Mouse (Mus musculus) cerebellum, adult 11 months (tissue): ENCODE data around the gene Lgals8.
A peak's percentile ranks its signal among the peaks of the same experiment; 100 is the strongest.

ENCODE experiments used
- DNase-seq: peaks from one replicate; pipeline ENCODE4 v3.0.0; 2022

The Lgals8 gene

DNA sequence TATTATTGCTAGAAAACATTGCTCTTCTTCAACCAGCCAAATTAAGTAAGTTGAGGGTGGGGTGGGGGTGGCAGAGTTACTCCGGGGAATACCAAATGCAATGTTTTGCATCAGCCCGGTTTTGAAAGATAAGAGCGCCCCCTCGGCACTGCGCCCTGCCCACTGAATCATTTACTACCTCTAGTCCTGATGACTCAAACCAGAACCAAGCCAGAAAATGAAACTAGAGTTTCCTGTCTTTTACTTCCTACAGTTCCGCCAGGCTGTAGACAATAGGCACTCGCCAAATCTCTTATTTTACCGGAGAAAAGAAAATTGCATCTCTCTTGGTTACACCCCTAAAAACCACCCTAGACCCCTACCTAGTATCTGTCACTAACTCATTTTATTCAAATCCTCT lies 4.3 kb downstream of the Lgals8 start:
- DNase-seq, result peak; percentile 30

DNA sequence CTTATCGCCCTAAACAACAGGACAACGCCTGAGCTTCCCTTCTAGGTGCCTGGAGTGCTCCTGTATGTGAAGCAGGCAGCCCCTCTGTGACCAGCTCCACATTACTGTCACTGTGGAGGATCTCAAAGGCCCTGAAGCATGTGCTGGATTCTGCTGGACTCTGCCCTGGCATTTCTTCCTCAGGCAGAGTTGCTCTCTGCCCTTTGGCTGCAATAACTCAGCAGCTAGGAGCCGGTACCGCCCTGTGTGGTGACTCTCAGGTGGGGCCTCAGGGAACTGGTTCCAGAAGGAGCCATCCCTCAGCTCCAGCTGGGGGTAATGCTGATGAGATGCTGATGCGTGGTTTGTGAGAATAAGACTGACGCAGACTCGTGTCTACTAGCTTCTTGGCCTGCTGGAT lies 8.0 kb downstream of the Lgals8 start:
- DNase-seq, result no peak

DNA sequence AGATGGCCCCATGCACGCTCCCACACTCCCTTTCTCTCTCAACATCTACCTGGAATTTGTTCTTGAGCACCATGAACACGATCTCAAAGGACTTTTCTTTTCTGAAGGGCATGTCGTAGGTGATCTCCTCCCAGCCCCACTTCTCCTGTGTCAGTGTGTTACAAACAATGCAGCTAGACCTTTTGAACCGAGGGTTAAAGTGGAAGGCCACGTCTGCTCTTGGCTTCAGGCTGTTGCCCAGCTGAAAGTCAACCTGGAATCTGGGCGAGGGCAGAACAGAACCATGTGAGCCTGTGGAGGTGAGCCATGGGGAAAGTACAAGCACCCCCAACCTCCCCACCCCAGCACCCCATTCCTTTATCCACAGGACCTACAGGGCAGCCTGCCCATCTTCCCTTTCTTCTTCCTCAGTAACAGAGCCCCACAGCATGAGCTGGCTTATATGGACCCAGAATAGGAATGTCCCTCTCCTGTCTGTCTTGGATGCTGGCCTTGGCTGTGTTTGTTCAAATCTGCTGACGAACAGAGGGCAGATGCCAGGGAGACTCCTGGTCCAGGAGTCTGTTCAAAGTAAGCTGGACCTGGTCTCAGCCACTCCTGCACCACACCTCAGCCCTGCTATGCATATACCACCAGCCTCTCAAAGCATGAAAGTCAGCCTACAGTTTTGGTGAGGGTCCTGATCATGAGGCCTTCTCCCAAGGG lies 9.9 kb downstream of the Lgals8 start:
- no peak for DNase-seq

- peak; percentile 27 for DNase-seq
Measured at GRCm38 (mm10) chr13:12453150-12453549, 11.6 kb downstream of the Lgals8 start.

DNA sequence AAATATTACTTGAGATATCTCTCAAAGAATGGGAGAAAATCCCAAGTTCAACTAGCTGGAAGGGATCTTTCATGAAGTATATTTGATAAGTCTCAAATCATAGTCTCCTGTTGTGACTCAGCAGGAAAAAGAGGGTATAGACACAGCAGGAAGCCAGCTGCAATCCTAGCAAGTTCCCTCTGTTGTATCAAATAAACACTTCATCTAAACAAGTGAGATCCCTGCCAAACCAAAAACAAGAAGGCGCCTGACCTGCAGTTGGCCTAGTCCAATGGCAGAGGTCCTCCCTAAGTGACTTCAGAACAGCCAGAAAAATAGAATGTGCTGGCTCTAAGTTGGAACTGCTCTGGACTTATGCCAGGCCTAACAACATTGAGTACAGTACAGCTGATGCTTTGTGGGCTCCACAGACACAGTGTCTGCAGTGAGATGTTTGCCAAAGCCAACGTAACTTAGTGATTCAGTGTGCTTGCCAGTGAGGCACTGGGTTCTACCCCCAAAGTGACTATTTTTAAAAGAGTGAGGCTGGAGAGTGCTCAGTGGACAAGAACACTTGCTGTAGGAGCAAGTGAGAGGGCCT lies 22.6 kb downstream of the Lgals8 start:
- DNase-seq, result no peak

GRCm38 (mm10) chr13:12440813-12441212 lies 23.9 kb downstream of the Lgals8 start:
- DNase-seq, result no peak

- no peak for DNase-seq
Measured at GRCm38 (mm10) chr13:12439586-12439985, 25.2 kb downstream of the Lgals8 start.

GRCm38 (mm10) chr13:12433843-12434242 lies 30.9 kb downstream of the Lgals8 start:
- DNase-seq, result no peak

GRCm38 (mm10) chr13:12428556-12428955 lies 36.2 kb downstream of the Lgals8 start:
- no peak for DNase-seq

GRCm38 (mm10) chr13:12420596-12420995 lies 44.1 kb downstream of the Lgals8 start:
- DNase-seq, result no peak

DNA sequence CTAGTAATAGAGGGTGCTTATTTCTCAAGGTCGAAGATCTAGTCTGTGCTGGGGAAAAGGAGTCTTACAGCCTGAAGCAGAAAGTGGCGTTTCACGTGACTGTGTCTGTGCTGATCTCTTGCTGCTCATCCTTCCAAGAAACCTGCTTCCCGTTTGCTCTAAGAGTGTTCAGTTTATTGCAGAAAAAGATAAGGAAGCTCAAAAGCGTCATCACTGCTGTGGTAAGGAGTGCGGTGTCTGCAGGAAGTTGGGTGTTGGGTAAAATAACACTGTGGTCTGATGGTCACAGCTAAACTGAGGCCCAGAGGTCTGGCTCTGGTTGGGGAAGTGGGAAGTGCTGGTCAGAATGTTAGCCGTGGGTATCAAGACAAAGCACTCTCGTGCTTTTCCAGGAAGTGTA lies 52.7 kb downstream of the Lgals8 start:
- DNase-seq, result no peak

- no peak for DNase-seq
Measured at GRCm38 (mm10) chr13:12408343-12409066, 56.2 kb downstream of the Lgals8 start.

GRCm38 (mm10) chr13:12395571-12395970 lies 69.2 kb downstream of the Lgals8 start:
- no peak for DNase-seq

- DNase-seq, result peak; percentile 90
Measured at GRCm38 (mm10) chr13:12394609-12395505, 69.9 kb downstream of the Lgals8 start, which contains the start of gene Heatr1. Gene Heatr1, plus strand, starts transcription at chr13:12395027.
